Mouse (Mus musculus): ENCODE measurements around the gene Zfand6. TPM values are rescaled to one million over a fixed set of nuclear protein-coding genes. Genes with fewer than 3 reads are reported as not detected.

Zfand6 gene
- total RNA-seq, 2 experiments from 2014 or later: 78.3 to 162 TPM

GRCm38 (mm10) chr7:84594917-84595303 is 94.8 kb downstream of the Zfand6 start:
- ATAC-seq (ENCODE audit: poor library complexity, severe bottlenecking): peak; percentile 14; the same call in 1 of the 2 replicates

GRCm38 (mm10) chr7:84594087-84594916 is 95.5 kb downstream of the Zfand6 start:
- peak; percentile 93 for ATAC-seq (ENCODE audit: poor library complexity, severe bottlenecking)

- no peak; the same call in 1 of the 2 replicates for ATAC-seq (ENCODE audit: poor library complexity, severe bottlenecking)
Observed at GRCm38 (mm10) chr7:84591347-84591746, 98.4 kb downstream of the Zfand6 start.

GRCm38 (mm10) chr7:84590622-84591021 is 99.1 kb downstream of the Zfand6 start:
- ATAC-seq (ENCODE audit: poor library complexity, severe bottlenecking): no peak

- ATAC-seq (ENCODE audit: poor library complexity, severe bottlenecking): peak; percentile 35; the same call in 1 of the 2 replicates
Observed at GRCm38 (mm10) chr7:84587101-84587783, 102.5 kb downstream of the Zfand6 start.

GRCm38 (mm10) chr7:84586360-84587100 is 103.2 kb downstream of the Zfand6 start:
- no peak for ATAC-seq (ENCODE audit: poor library complexity, severe bottlenecking)

GRCm38 (mm10) chr7:84585086-84585485 is 104.7 kb downstream of the Zfand6 start:
- ATAC-seq (ENCODE audit: poor library complexity, severe bottlenecking): no peak

GRCm38 (mm10) chr7:84579769-84580168 is 110.0 kb downstream of the Zfand6 start:
- ATAC-seq (ENCODE audit: poor library complexity, severe bottlenecking): no peak

GRCm38 (mm10) chr7:84578841-84579240 is 110.9 kb downstream of the Zfand6 start:
- ATAC-seq (ENCODE audit: poor library complexity, severe bottlenecking): no peak

- no peak for ATAC-seq (ENCODE audit: poor library complexity, severe bottlenecking)
Observed at GRCm38 (mm10) chr7:84577034-84577433, 112.7 kb downstream of the Zfand6 start.

GRCm38 (mm10) chr7:84566200-84566599 is 123.6 kb downstream of the Zfand6 start:
- no peak for ATAC-seq (ENCODE audit: poor library complexity, severe bottlenecking)

- ATAC-seq (ENCODE audit: poor library complexity, severe bottlenecking): no peak
Observed at GRCm38 (mm10) chr7:84564236-84564635, 125.5 kb downstream of the Zfand6 start.

Other genes starting within 250 kb of the Zfand6 start
- gene Gm2115, start 161.0 kb downstream of the Zfand6 start, total RNA-seq (2015): not detected in 2 replicates
- gene Gm2115, start 161.0 kb downstream of the Zfand6 start, total RNA-seq (2017): not detected in 2 replicates
- not detected in 2 replicates for gene Fah, start 83.2 kb downstream of the Zfand6 start, total RNA-seq (2015)
- gene Fah, start 83.2 kb downstream of the Zfand6 start, total RNA-seq (2017): 0.77 TPM in 1 of 2 replicates, not detected in the other
- gene Olfr291, start 163.6 kb upstream of the Zfand6 start, total RNA-seq (2015): not detected in 2 replicates
- gene Olfr291, start 163.6 kb upstream of the Zfand6 start, total RNA-seq (2017): not detected in 2 replicates

All from megakaryocyte, adult 5-6 weeks (primary cell).